Mouse (Mus musculus): ENCODE measurements around the gene Pakap.

DNA sequence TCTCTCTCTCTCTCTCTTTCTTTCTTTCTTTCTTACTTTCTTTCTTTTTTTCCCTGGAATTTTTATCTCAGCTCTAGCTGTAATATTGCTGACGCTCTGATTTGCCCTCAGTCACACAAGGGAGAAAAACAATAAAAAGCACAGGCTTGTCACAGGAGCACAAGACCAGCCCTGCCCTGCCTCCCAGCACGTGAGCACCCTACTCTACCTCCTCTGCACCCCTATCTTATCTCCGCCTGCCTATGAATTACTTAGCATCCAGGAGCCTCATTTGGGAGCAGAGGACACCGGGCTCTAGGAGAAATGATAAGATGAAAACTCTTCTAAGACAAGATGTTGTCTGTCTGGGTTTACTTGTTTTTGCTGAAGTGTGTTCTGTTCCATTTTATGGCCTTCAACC is 206.5 kb downstream of the Pakap start:
- TF ChIP-seq CTCF (IDR thresholded peaks at IDR 0.05; ENCODE audit: control insufficient read depth, insufficient read depth, insufficient read length) = no peak
- TF ChIP-seq MAX (IDR thresholded peaks at IDR 0.05) = no peak
- no peak for TF ChIP-seq USF1 (IDR thresholded peaks at IDR 0.05; ENCODE audit: low read depth)
- no peak for TF ChIP-seq FOSL1 (IDR thresholded peaks at IDR 0.05; ENCODE audit: insufficient read depth, low read length, poor library complexity, severe bottlenecking)
